Mouse (Mus musculus) MEL (cell line): Measurements from ENCODE around the gene Mrpl24. TPM values are rescaled to one million over a fixed set of nuclear protein-coding genes. Genes with fewer than 3 reads are reported as not detected.

Experiments used
- DNase-seq: peaks from one replicate; pipeline ENCODE4 v3.0.0; 2011; ENCODE audit warnings: low read depth, low spot score
- H3K27ac ChIP-seq: 2 replicates; pipeline ENCODE4 v1.5.1; 2012; ENCODE audit warnings: low read depth, mild to moderate bottlenecking, control low read depth, low read length, moderate library complexity; ENCODE audit not compliant: control insufficient read depth
- H3K27me3 ChIP-seq, 2 experiments: fragments of 150-350 bp in 1 of 2; sonication (generic) in 1 of 2; 2 replicates each; pipeline ENCODE4 v1.6.1; 2012; ENCODE audit warnings: low read length in 2 of 2, mild to moderate bottlenecking in 2 of 2, improper control_type of control experiment in 1 of 2, moderate library complexity in 1 of 2; ENCODE audit not compliant: insufficient read depth in 2 of 2, control insufficient read depth in 1 of 2
- H3K36me3 ChIP-seq, 2 experiments: 2 replicates each; pipeline ENCODE4 v1.6.1; 2012 to 2014; ENCODE audit warnings: low read length in 2 of 2, improper control_type of control experiment in 1 of 2, inconsistent platforms in 1 of 2, mild to moderate bottlenecking in 1 of 2; ENCODE audit not compliant: insufficient read depth in 2 of 2, control insufficient read depth in 1 of 2
- H3K4me1 ChIP-seq, 2 experiments: fragments of 150-350 bp in 1 of 2; sonication (generic) in 1 of 2; 2 replicates each; pipeline ENCODE4 v1.6.1; 2012; ENCODE audit warnings: low read length in 2 of 2, improper control_type of control experiment in 1 of 2, mild to moderate bottlenecking in 1 of 2; ENCODE audit not compliant: insufficient read depth in 2 of 2, control insufficient read depth in 1 of 2
- H3K4me3 ChIP-seq, 2 experiments: fragments of 150-350 bp in 1 of 2; sonication (generic) in 1 of 2; 2 replicates each; pipeline ENCODE4 v1.5.1; 2012; ENCODE audit warnings: low read depth in 2 of 2, low read length in 2 of 2, mild to moderate bottlenecking in 2 of 2, moderate library complexity in 2 of 2, control low read depth in 1 of 2, improper control_type of control experiment in 1 of 2; ENCODE audit not compliant: control insufficient read depth in 1 of 2, insufficient read depth in 1 of 2
- H3K79me2 ChIP-seq: 2 replicates; pipeline ENCODE4 v1.6.1; 2012; ENCODE audit warnings: mild to moderate bottlenecking, low read length, moderate library complexity; ENCODE audit not compliant: control insufficient read depth, poor library complexity, insufficient read depth
- H3K9ac ChIP-seq: 2 replicates; pipeline ENCODE4 v1.6.1; 2012; ENCODE audit warnings: low read depth, mild to moderate bottlenecking, control low read depth, low read length, moderate library complexity; ENCODE audit not compliant: control insufficient read depth, poor library complexity, severe bottlenecking
- H3K9me3 ChIP-seq: fragments of 150-350 bp; sonication (generic); replicated peaks from 2 replicates; pipeline ENCODE4 v1.6.1; 2012; ENCODE audit warnings: mild to moderate bottlenecking, low read length, improper control_type of control experiment, moderate library complexity; ENCODE audit not compliant: insufficient read depth
- CHD1 ChIP-seq: IDR thresholded peaks from 2 replicates; pipeline ENCODE4 v1.6.1; 2012; ENCODE audit warnings: low read depth, mild to moderate bottlenecking, inconsistent platforms, low read length, improper control_type of control experiment
- ELF1 ChIP-seq: IDR thresholded peaks from 2 replicates; pipeline ENCODE4 v1.6.1; 2014; ENCODE audit warnings: low read depth, mild to moderate bottlenecking, inconsistent platforms, low read length, improper control_type of control experiment, moderate library complexity
- EP300 ChIP-seq, 2 experiments: IDR thresholded peaks; 2 replicates each; pipeline ENCODE4 v1.6.1; 2011; ENCODE audit warnings: improper control_type of control experiment in 2 of 2, low read length in 2 of 2, low read depth in 1 of 2, mild to moderate bottlenecking in 1 of 2
- ETS1 ChIP-seq: IDR thresholded peaks from 2 replicates; pipeline ENCODE4 v1.6.1; 2012; ENCODE audit warnings: low read depth, mild to moderate bottlenecking, inconsistent platforms, low read length, improper control_type of control experiment, moderate library complexity
- GABPA ChIP-seq: IDR thresholded peaks from 2 replicates; pipeline ENCODE4 v1.6.1; 2012; ENCODE audit warnings: low read depth, mild to moderate bottlenecking, inconsistent platforms, low read length, improper control_type of control experiment, moderate library complexity
- HCFC1 ChIP-seq: IDR thresholded peaks from 2 replicates; pipeline ENCODE4 v1.6.1; 2012; ENCODE audit warnings: low read depth, mild to moderate bottlenecking, inconsistent platforms, low read length, improper control_type of control experiment, moderate library complexity
- MAFK ChIP-seq: IDR thresholded peaks from 2 replicates; pipeline ENCODE4 v1.6.1; 2011; ENCODE audit warnings: low read depth, mild to moderate bottlenecking, low read length, improper control_type of control experiment, borderline replicate concordance
- MEF2A ChIP-seq: IDR thresholded peaks from 2 replicates; pipeline ENCODE4 v1.6.1; 2014; ENCODE audit warnings: low read depth, mild to moderate bottlenecking, inconsistent platforms, low read length, improper control_type of control experiment; ENCODE audit not compliant: poor library complexity, insufficient replicate concordance, severe bottlenecking; ENCODE audit errors: extremely low read depth
- MXI1 ChIP-seq: IDR thresholded peaks from 2 replicates; pipeline ENCODE4 v1.6.1; 2011; ENCODE audit warnings: mild to moderate bottlenecking, low read depth, low read length, improper control_type of control experiment
- MYB ChIP-seq: IDR thresholded peaks from 2 replicates; pipeline ENCODE4 v1.6.1; 2011; ENCODE audit warnings: mild to moderate bottlenecking, low read depth, low read length, improper control_type of control experiment
- MYC ChIP-seq: IDR thresholded peaks from 2 replicates; pipeline ENCODE4 v1.6.1; 2011; ENCODE audit warnings: low read depth, mild to moderate bottlenecking, low read length, improper control_type of control experiment, moderate library complexity
- POLR2A ChIP-seq, 2 experiments: IDR thresholded peaks; 2 replicates each; pipeline ENCODE4 v1.6.1; 2011 to 2012; ENCODE audit warnings: low read length in 2 of 2, mild to moderate bottlenecking in 2 of 2, control low read depth in 1 of 2, improper control_type of control experiment in 1 of 2, low read depth in 1 of 2, moderate library complexity in 1 of 2; ENCODE audit not compliant: control insufficient read depth in 1 of 2, insufficient read depth in 1 of 2, poor library complexity in 1 of 2
- RAD21 ChIP-seq: IDR thresholded peaks from 2 replicates; pipeline ENCODE4 v1.6.1; 2011; ENCODE audit warnings: mild to moderate bottlenecking, low read depth, low read length, improper control_type of control experiment
- SMC3 ChIP-seq: IDR thresholded peaks from 2 replicates; pipeline ENCODE4 v1.6.1; 2011; ENCODE audit warnings: low read depth, low read length, improper control_type of control experiment
- TBP ChIP-seq: IDR thresholded peaks from 2 replicates; pipeline ENCODE4 v1.8.0; 2011; ENCODE audit warnings: low read depth, low read length, improper control_type of control experiment
- USF2 ChIP-seq, 2 experiments: IDR thresholded peaks; 2 replicates each; pipeline ENCODE4 v1.6.1; 2011 to 2012; ENCODE audit warnings: improper control_type of control experiment in 2 of 2, low read length in 2 of 2, borderline replicate concordance in 1 of 2, inconsistent platforms in 1 of 2, low read depth in 1 of 2, mild to moderate bottlenecking in 1 of 2; ENCODE audit not compliant: insufficient read depth in 1 of 2
- ZC3H11A ChIP-seq: IDR thresholded peaks from 2 replicates; pipeline ENCODE4 v1.6.1; 2012; ENCODE audit warnings: low read depth, mild to moderate bottlenecking, inconsistent platforms, low read length, improper control_type of control experiment
- polyA plus RNA-seq, 2 experiments: library from polyadenylated mRNA; stranded (reverse) in 1 of 2; unstranded in 1 of 2; fragments of >175 nt in 1 of 2; fragments of >200 nt in 1 of 2; gene quantifications; 2 replicates each; pipeline versions ENCODE4 v1.2.1 to v1.2.4; 2012; ENCODE audit warnings: low replicate concordance in 2 of 2, low read depth in 1 of 2; ENCODE audit not compliant: insufficient read length in 2 of 2, insufficient read depth in 1 of 2, missing spikeins in 1 of 2
- total RNA-seq: library from RNA; depleted of rRNA; stranded (reverse); fragments of 300-350 nt; gene quantifications from 2 replicates; pipeline ENCODE4 v1.2.3, GENCODE M21; 2012; rRNA removed

Gene Mrpl24
- total and polyA plus RNA-seq, 3 experiments = 59.5 to 77.3 TPM; not detected in 1

GRCm38 (mm10) chr3:87972776-87973175 lies 53.5 kb downstream of the Mrpl24 start:
- DNase-seq = no peak
- Histone ChIP-seq H3K9ac (no peak overlapping the region), H3K36me3 (no peaks in the 10 kb centered on the region), H3K27me3 (peaks cover 9 to 15% of the 10 kb centered on the region in 2 experiments), H3K4me1 (no peaks in the 10 kb centered on the region), H3K79me2 (no peaks in the 10 kb centered on the region; the same call in 1 of the 2 replicates), H3K27ac (no peak overlapping the region), H3K4me3 (no peak overlapping the region), H3K9me3 (no peaks in the 10 kb centered on the region)
- no peak for TF ChIP-seq ELF1
- TF ChIP-seq EP300 (IDR thresholded peaks at IDR 0.05; ENCODE audit: low read depth in 1 of 2, low read length in 2 of 2) = no peak
- TF ChIP-seq CHD1 = no peak
- TF ChIP-seq ZC3H11A = no peak
- TF ChIP-seq HCFC1 = no peak
- no peak for TF ChIP-seq RAD21
- no peak for TF ChIP-seq ETS1
- TF ChIP-seq MYB = no peak
- TF ChIP-seq POLR2A (IDR thresholded peaks at IDR 0.05; ENCODE audit: control insufficient read depth in 1 of 2, insufficient read depth in 1 of 2, low read depth in 1 of 2, low read length in 2 of 2, poor library complexity in 1 of 2) = no peak
- no peak for TF ChIP-seq SMC3
- no peak for TF ChIP-seq MAFK
- no peak for TF ChIP-seq MEF2A
- no peak for TF ChIP-seq MXI1
- no peak for TF ChIP-seq TBP
- no peak for TF ChIP-seq USF2 (IDR thresholded peaks at IDR 0.05; ENCODE audit: borderline replicate concordance in 1 of 2, insufficient read depth in 1 of 2, low read depth in 1 of 2, low read length in 2 of 2)
- TF ChIP-seq GABPA = no peak
- TF ChIP-seq MYC = no peak

Other genes starting within 250 kb of the Mrpl24 start
- 0.04 TPM in 1 of 2 replicates, not detected in the other for gene Lrrc71, start 170.9 kb upstream of the Mrpl24 start, total RNA-seq
- not detected for gene Lrrc71, start 170.9 kb upstream of the Mrpl24 start, polyA plus RNA-seq
- not detected in 2 replicates for gene Ntrk1, start 124.3 kb upstream of the Mrpl24 start, total RNA-seq
- not detected for gene Ntrk1, start 124.3 kb upstream of the Mrpl24 start, polyA plus RNA-seq
- gene Insrr, start 122.6 kb upstream of the Mrpl24 start, total RNA-seq = 0.62 and 0.77 TPM in 2 replicates
- 1 to 10 TPM in 1 of 2 experiments, not detected in 1; 3.7 TPM for gene Insrr, start 122.6 kb upstream of the Mrpl24 start, polyA plus RNA-seq
- gene Pear1, start 95.2 kb upstream of the Mrpl24 start, total RNA-seq = 0.16 and 0.35 TPM in 2 replicates
- gene Pear1, start 95.2 kb upstream of the Mrpl24 start, polyA plus RNA-seq = 1 to 10 TPM in 1 of 2 experiments, not detected in 1; 1.0 TPM
- not detected in 2 replicates for gene Sh2d2a, start 72.8 kb upstream of the Mrpl24 start, total RNA-seq
- gene Sh2d2a, start 72.8 kb upstream of the Mrpl24 start, polyA plus RNA-seq = not detected
- gene Prcc, start 33.9 kb upstream of the Mrpl24 start, total RNA-seq = 43.2 and 47.0 TPM in 2 replicates
- 10 to 100 TPM in 1 of 2 experiments, not detected in 1; 65.9 TPM for gene Prcc, start 33.9 kb upstream of the Mrpl24 start, polyA plus RNA-seq
- gene Hdgf, start 13.2 kb upstream of the Mrpl24 start, total RNA-seq = 505 and 519 TPM in 2 replicates
- 1,000 to 10,000 TPM in 1 of 2 experiments, 100 to 1,000 TPM in 1; 369 to 1,503 TPM for gene Hdgf, start 13.2 kb upstream of the Mrpl24 start, polyA plus RNA-seq
- gene Isg20l2, start 10.8 kb downstream of the Mrpl24 start, total RNA-seq = 61.4 and 71.8 TPM in 2 replicates
- 10 to 100 TPM in 1 of 2 experiments, not detected in 1; 45.0 TPM for gene Isg20l2, start 10.8 kb downstream of the Mrpl24 start, polyA plus RNA-seq
- 8.9 and 10.9 TPM in 2 replicates for gene Rrnad1, start 11.2 kb downstream of the Mrpl24 start, total RNA-seq
- 10 to 100 TPM in 1 of 2 experiments, not detected in 1; 21.1 TPM for gene Rrnad1, start 11.2 kb downstream of the Mrpl24 start, polyA plus RNA-seq
- 0.23 and 0.29 TPM in 2 replicates for gene Crabp2, start 29.2 kb downstream of the Mrpl24 start, total RNA-seq
- gene Crabp2, start 29.2 kb downstream of the Mrpl24 start, polyA plus RNA-seq = 1 to 10 TPM in 1 of 2 experiments, not detected in 1; 1.2 TPM
- not detected in 2 replicates for gene Nes, start 51.6 kb downstream of the Mrpl24 start, total RNA-seq
- under 1 TPM in 1 of 2 experiments, not detected in 1; 0.01 TPM for gene Nes, start 51.6 kb downstream of the Mrpl24 start, polyA plus RNA-seq
- not detected in 2 replicates for gene Bcan, start 80.7 kb downstream of the Mrpl24 start, total RNA-seq
- not detected for gene Bcan, start 80.7 kb downstream of the Mrpl24 start, polyA plus RNA-seq
- not detected in 2 replicates for gene Hapln2, start 108.1 kb downstream of the Mrpl24 start, total RNA-seq
- not detected for gene Hapln2, start 108.1 kb downstream of the Mrpl24 start, polyA plus RNA-seq
- gene Gpatch4, start 123.6 kb downstream of the Mrpl24 start, total RNA-seq = 76.6 and 105 TPM in 2 replicates
- gene Gpatch4, start 123.6 kb downstream of the Mrpl24 start, polyA plus RNA-seq = 100 to 1,000 TPM; 135 to 240 TPM
- gene Naxe, start 139.0 kb downstream of the Mrpl24 start, total RNA-seq = 114 TPM in 2 replicates
- gene Naxe, start 139.0 kb downstream of the Mrpl24 start, polyA plus RNA-seq = 100 to 1,000 TPM; 165 to 182 TPM
- not detected in 2 replicates for gene Ttc24, start 158.8 kb downstream of the Mrpl24 start, total RNA-seq
- gene Ttc24, start 158.8 kb downstream of the Mrpl24 start, polyA plus RNA-seq = not detected
- gene Iqgap3, start 162.5 kb downstream of the Mrpl24 start, total RNA-seq = 19.2 and 21.1 TPM in 2 replicates
- gene Iqgap3, start 162.5 kb downstream of the Mrpl24 start, polyA plus RNA-seq = 10 to 100 TPM in 1 of 2 experiments, not detected in 1; 42.5 TPM
- 16.2 and 16.9 TPM in 2 replicates for gene Mef2d, start 222.9 kb downstream of the Mrpl24 start, total RNA-seq
- 100 to 1,000 TPM in 1 of 2 experiments, 10 to 100 TPM in 1; 71.4 to 117 TPM for gene Mef2d, start 222.9 kb downstream of the Mrpl24 start, polyA plus RNA-seq